Mouse (Mus musculus) stomach, postnatal 0 days (tissue): Measurements from ENCODE around the gene Orai1. TPM values are rescaled to one million over a fixed set of nuclear protein-coding genes. Genes with fewer than 3 reads are reported as not detected.
"Not testable (repeated sequence)": the region's sequence is repeated elsewhere in the genome, so short reads cannot be mapped to it uniquely, and the experiment has no call there.

ENCODE experiments used
- ATAC-seq: fragments of 200-750 bp; cut with Nextera tagmentation; 2 replicates; pipeline ENCODE4 v1.8.0; 2017; ENCODE audit not compliant: low FRiP score, low TSS enrichment
- DNase-seq: peaks from one replicate; pipeline ENCODE4 v3.0.0-alpha.2; 2016; ENCODE audit warnings: low spot score
- H3K27ac ChIP-seq: fragments of 300-500 bp; sonication (generic); replicated peaks from 2 replicates; pipeline ENCODE4 v1.5.1; 2014; ENCODE audit warnings: mild to moderate bottlenecking, control low read depth
- H3K27me3 ChIP-seq: fragments of 300-500 bp; sonication (generic); 2 replicates; pipeline ENCODE4 v1.6.1; 2014; ENCODE audit warnings: low read length; ENCODE audit not compliant: control insufficient read depth, insufficient read depth
- H3K36me3 ChIP-seq: fragments of 300-500 bp; sonication (generic); 2 replicates; pipeline ENCODE4 v1.6.1; 2014; ENCODE audit warnings: low read length, mixed read lengths; ENCODE audit not compliant: control insufficient read depth, insufficient read depth
- H3K4me1 ChIP-seq: fragments of 300-500 bp; sonication (generic); replicated peaks from 2 replicates; pipeline ENCODE4 v1.6.1; 2014; ENCODE audit warnings: antibody characterized with exemption; ENCODE audit not compliant: control insufficient read depth, insufficient read depth
- H3K4me2 ChIP-seq: fragments of 300-500 bp; sonication (generic); replicated peaks from 2 replicates; pipeline ENCODE4 v1.6.1; 2014; ENCODE audit warnings: low read depth, mild to moderate bottlenecking, control low read depth, moderate library complexity
- H3K4me3 ChIP-seq: fragments of 300-500 bp; sonication (generic); 2 replicates; pipeline ENCODE4 v1.5.1; 2014; ENCODE audit warnings: low read depth, low read length, control low read depth
- H3K9ac ChIP-seq: fragments of 300-500 bp; sonication (generic); 2 replicates; pipeline ENCODE4 v1.6.1; 2014; ENCODE audit warnings: mild to moderate bottlenecking, low read length, control low read depth, mixed read lengths
- H3K9me3 ChIP-seq: fragments of 300-500 bp; sonication (generic); 2 replicates; pipeline ENCODE4 v1.6.1; 2016; ENCODE audit warnings: low read length; ENCODE audit not compliant: control insufficient read depth
- CTCF ChIP-seq: IDR thresholded peaks from 2 replicates; pipeline ENCODE4 v1.5.1; 2016; ENCODE audit warnings: antibody characterized with exemption, low read depth, mild to moderate bottlenecking, moderate library complexity
- EP300 ChIP-seq: optimal IDR thresholded peaks from 2 replicates; pipeline ENCODE3; 2016; ENCODE audit warnings: antibody characterized with exemption
- WGBS: fragments of 180-500 bp; shearing (Covaris S2); extraction: QIAGEN DNeasy Blood & Tissue Kit; methylation state at CpG from one replicate; pipeline ENCODE4 v1.1.7; 2014; 5-methylcytosine and 5-hydroxymethylcytosine counted together
- polyA plus RNA-seq: library from polyadenylated mRNA; unstranded; fragments of >200 nt; fragmentation: Nextera tagmentation; extraction: Ambion mirVana; gene quantifications from 2 replicates; pipeline ENCODE4 v1.2.1, GENCODE M21; 2015

Orai1 gene
- polyA plus RNA-seq, 1 experiment from 2014 or later, result 29.6 TPM

GRCm38 (mm10) chr5:123061402-123061749, 46.5 kb downstream of the Orai1 start:
- DNase-seq, H3K27ac ChIP-seq, H3K4me2 ChIP-seq, H3K27me3 ChIP-seq, ATAC-seq, H3K9ac ChIP-seq, H3K9me3 ChIP-seq, H3K4me1 ChIP-seq, H3K36me3 ChIP-seq, H3K4me3 ChIP-seq: not testable (repeated sequence)
- 86% methylated on average over 4 of the region's 6 CpGs for WGBS
- TF ChIP-seq CTCF, result peak; percentile 9; the same call in 1 of the 2 replicates

GRCm38 (mm10) chr5:123063141-123063540, 48.3 kb downstream of the Orai1 start:
- WGBS, result 82% methylated on average over 3 of the region's 3 CpGs
- no peak for DNase-seq

GRCm38 (mm10) chr5:123064207-123064606, 49.3 kb downstream of the Orai1 start:
- H3K4me2 ChIP-seq, result no peak overlapping the region
- WGBS, result 22% methylated on average over 6 of the region's 6 CpGs
- peak; percentile 63 for DNase-seq

More at GRCm38 (mm10) chr5:123063141-123063540, 48.3 kb downstream of the Orai1 start:
- Histone ChIP-seq H3K36me3 (no peaks in the 10 kb centered on the region), H3K4me2 (no peak overlapping the region), H3K9me3 (no peaks in the 10 kb centered on the region), H3K9ac (no peak overlapping the region), H3K27me3 (no peaks in the 10 kb centered on the region), H3K4me1 (no peaks in the 10 kb centered on the region; the same call in 1 of the 2 replicates), H3K4me3 (no peak overlapping the region), H3K27ac (no peak overlapping the region)
- ATAC-seq, result no peak
- no peak for TF ChIP-seq EP300
- TF ChIP-seq CTCF, result no peak; the same call in 1 of the 2 replicates

GRCm38 (mm10) chr5:123067395-123067995, 52.6 kb downstream of the Orai1 start:
- Histone ChIP-seq H3K4me1 (no peaks in the 10 kb centered on the region), H3K4me2 (no peak overlapping the region), H3K27ac (no peak overlapping the region), H3K36me3 (no peaks in the 10 kb centered on the region), H3K9ac (no peak overlapping the region), H3K27me3 (no peaks in the 10 kb centered on the region), H3K4me3 (no peak overlapping the region), H3K9me3 (no peaks in the 10 kb centered on the region)
- ATAC-seq, result peak; percentile 62; the same call in 1 of the 2 replicates
- DNase-seq, result no peak
- 7% methylated on average over 6 of the region's 6 CpGs for WGBS
- TF ChIP-seq EP300 (no peak), CTCF (peak; percentile 60)

More at GRCm38 (mm10) chr5:123064207-123064606, 49.3 kb downstream of the Orai1 start:
- Histone ChIP-seq H3K4me3 (no peak overlapping the region), H3K27me3 (no peaks in the 10 kb centered on the region), H3K9ac (no peak overlapping the region), H3K9me3 (no peaks in the 10 kb centered on the region), H3K4me1 (no peaks in the 10 kb centered on the region), H3K36me3 (no peaks in the 10 kb centered on the region), H3K27ac (no peak overlapping the region)
- no peak for ATAC-seq
- no peak for TF ChIP-seq EP300
- TF ChIP-seq CTCF, result peak; percentile 72

GRCm38 (mm10) chr5:123068115-123068514, 53.2 kb downstream of the Orai1 start, which contains the start of gene Tmem120b:
Gene Tmem120b, plus strand, starts transcription at chr5:123068415.
- H3K4me1 ChIP-seq, result no peaks in the 10 kb centered on the region
- ATAC-seq (no peak), DNase-seq (no peak)
- WGBS, result 81% methylated on average over 12 of the region's 12 CpGs
- TF ChIP-seq CTCF, result no peak
- TF ChIP-seq EP300, result no peak
- no peak within 1 kb of the TSS for H3K9ac ChIP-seq
- H3K9me3 ChIP-seq, result no peaks in the 10 kb centered on the region
- H3K4me3 ChIP-seq, result no peak within 1 kb of the TSS
- H3K27me3 ChIP-seq, result no peaks in the 10 kb centered on the region
- no peak within 1 kb of the TSS for H3K4me2 ChIP-seq
- no peaks in the 10 kb centered on the region for H3K36me3 ChIP-seq
- no peak within 1 kb of the TSS for H3K27ac ChIP-seq

GRCm38 (mm10) chr5:123068714-123069113, 53.8 kb downstream of the Orai1 start:
- no peaks in the 10 kb centered on the region for H3K36me3 ChIP-seq
- H3K4me2 ChIP-seq, result no peak overlapping the region
- WGBS, result 92% methylated on average over 2 of the region's 2 CpGs
- no peak overlapping the region for H3K4me3 ChIP-seq
- H3K27me3 ChIP-seq, result no peaks in the 10 kb centered on the region
- TF ChIP-seq EP300 (no peak), CTCF (no peak)
- no peaks in the 10 kb centered on the region for H3K4me1 ChIP-seq
- H3K9ac ChIP-seq, result no peak overlapping the region
- no peaks in the 10 kb centered on the region for H3K9me3 ChIP-seq
- ATAC-seq (no peak), DNase-seq (no peak)
- H3K27ac ChIP-seq, result no peak overlapping the region
